Mouse (Mus musculus) bone marrow macrophage, adult 2 months (primary cell): ENCODE data around the gene Timm29. TPM values are rescaled to one million over a fixed set of nuclear protein-coding genes. Genes with fewer than 3 reads are reported as not detected.

Experiments
- H3K27ac ChIP-seq: 2 replicates; pipeline ENCODE4 v1.5.1; 2012; ENCODE audit warnings: low read depth, low read length; ENCODE audit not compliant: insufficient read depth
- H3K4me1 ChIP-seq: 2 replicates; pipeline ENCODE4 v1.6.1; 2012; ENCODE audit warnings: low read length; ENCODE audit not compliant: control insufficient read depth, insufficient read depth
- H3K4me3 ChIP-seq: 2 replicates; pipeline ENCODE4 v1.5.1; 2012; ENCODE audit warnings: mild to moderate bottlenecking, low read length, moderate library complexity; ENCODE audit not compliant: insufficient read depth
- CTCF ChIP-seq: IDR thresholded peaks from 2 replicates; pipeline ENCODE4 v1.5.1; 2012; ENCODE audit warnings: low read depth, mild to moderate bottlenecking, low read length, moderate library complexity
- POLR2A ChIP-seq: IDR thresholded peaks from 2 replicates; pipeline ENCODE4 v1.6.1; 2012; ENCODE audit warnings: mild to moderate bottlenecking, low read depth, low read length, borderline replicate concordance
- polyA plus RNA-seq: library from polyadenylated mRNA; stranded (reverse); fragments of >200 nt; gene quantifications from 2 replicates; pipeline ENCODE4 v1.2.4, GENCODE M21; 2012; ENCODE audit not compliant: missing spikeins, insufficient read depth, insufficient read length

Gene Timm29
- 15.5 and 16.4 TPM in 2 replicates for polyA plus RNA-seq

DNA sequence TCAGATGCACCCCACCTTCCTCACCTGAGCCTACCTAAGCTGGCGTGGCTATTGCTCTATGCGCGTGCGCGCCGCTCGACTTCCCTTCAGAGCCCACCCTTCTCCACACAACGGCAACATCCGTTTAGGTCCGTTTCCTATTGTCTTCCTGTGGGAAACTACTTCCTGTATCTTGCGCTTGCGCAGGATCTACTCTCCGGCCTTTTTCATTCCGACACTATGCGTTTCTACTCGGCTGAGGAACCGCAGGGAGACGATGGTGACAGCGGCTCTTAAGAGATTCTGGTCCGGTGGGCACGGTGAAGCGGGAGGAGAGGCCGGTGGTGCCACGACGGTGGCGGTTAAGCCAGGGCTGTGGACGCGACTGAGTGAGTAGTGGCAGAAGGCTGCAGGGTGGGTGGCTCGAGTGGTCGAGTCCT, at the start of gene Timm29, which contains the start of gene Yipf2:
Timm29 (plus strand) TSS at position 20 of the 419 bp plus-strand sequence.
Yipf2 (minus strand) TSS at position 126 of the 419 bp plus-strand sequence.
- peaks cover 12% of the 10 kb centered on the region; the same call in 1 of the 2 replicates for H3K4me1 ChIP-seq
- H3K4me3 ChIP-seq, result peak within 1 kb of the TSS; percentile 97
- TF ChIP-seq CTCF, result no peak
- peak; percentile 47; the same call in 1 of the 2 replicates for TF ChIP-seq POLR2A
- H3K27ac ChIP-seq, result peak within 1 kb of the TSS; percentile 77

DNA sequence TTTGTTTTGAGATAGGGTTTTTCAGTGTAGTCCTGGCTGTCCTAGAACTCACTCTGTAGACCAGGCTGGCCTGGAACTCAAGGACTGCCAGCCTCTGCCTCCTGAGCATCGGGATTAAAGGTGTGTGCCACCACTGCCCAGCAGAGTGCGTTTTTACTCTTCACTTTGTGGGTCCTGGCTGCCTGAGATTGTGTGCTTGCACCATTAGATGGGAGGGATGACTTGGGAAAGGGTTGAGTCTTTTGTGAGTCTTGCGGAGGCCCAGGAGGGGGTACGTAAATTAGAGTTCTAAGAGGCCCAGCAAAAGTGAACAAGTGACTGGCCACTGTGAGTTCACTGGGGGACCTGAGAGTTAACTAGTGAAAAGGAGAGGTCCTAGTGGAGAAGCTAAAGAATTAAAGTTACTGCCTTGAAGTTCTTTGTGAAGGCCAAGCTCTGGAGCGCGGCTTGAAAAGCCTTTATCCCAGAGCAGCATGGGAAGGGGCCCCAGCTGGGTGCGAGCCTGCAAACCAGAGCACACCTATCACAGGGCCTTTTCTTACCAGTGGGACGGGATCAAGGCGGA, 47.1 kb upstream of the Timm29 start:
- Histone ChIP-seq H3K4me1 (peaks cover 15% of the 10 kb centered on the region), H3K4me3 (peak overlapping the region; percentile 73), H3K27ac (no peak overlapping the region)
- TF ChIP-seq POLR2A, result no peak
- TF ChIP-seq CTCF, result no peak

DNA sequence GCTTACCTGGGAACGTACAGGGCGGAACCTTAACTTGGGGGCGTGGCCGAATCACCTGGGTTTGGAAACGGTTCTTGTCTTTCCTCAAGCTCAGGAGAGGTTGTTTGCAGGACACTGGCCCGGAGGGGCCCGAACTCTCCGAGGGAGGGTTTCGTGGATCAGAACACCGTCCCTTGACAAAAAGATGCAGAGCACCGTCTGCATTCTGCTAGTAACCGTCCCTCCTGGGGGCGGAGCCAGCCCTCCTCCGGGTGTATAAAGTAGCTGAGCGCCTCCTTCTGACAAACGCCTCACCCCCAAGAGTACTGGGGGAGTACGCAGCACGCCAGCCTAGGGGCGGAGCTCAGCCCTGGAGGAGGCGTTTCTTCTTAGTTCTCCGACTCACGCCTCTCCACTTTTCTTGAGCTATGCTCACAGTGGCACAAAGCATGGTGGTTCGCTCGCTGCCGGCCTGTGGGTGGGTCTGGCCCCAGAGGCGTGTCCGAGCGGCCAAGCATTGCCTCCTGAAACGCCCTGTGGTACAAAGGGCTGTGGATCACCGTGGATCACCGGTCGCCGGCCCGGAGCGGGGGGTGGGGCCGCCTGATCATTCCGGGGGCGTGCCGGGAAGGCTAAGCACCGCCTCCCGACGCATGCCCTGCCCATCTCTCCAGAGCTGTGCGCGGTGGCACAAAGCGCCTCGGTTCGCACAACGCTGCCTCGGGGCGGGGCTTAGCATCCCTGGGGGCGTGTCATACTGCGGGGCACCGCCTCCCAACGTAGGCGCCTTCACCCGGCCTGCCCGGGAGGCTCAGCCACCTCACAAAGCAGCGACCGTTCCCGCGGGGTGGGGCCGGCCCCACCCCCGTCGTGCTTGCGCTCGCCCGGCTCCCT, 46.4 kb upstream of the Timm29 start:
- peaks cover 16% of the 10 kb centered on the region for H3K4me1 ChIP-seq
- H3K4me3 ChIP-seq, result peak overlapping the region; percentile 73
- H3K27ac ChIP-seq, result peak overlapping the region; percentile 38; the same call in 1 of the 2 replicates
- TF ChIP-seq CTCF, result no peak
- TF ChIP-seq POLR2A, result no peak

DNA sequence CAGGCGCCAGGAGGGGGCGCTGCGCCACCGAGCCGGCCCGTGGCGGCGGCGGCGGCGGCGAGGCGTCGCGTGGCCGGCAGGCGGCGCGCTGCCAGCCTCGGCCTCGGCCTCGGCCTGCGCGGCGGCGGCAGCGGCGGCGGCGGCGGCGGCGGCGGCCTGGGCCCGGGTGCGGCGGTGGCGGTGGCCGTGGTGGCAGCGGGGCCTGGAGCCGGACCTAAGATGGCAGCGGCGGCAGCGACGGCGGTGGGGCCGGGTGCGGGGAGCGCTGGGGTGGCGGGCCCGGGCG, 45.8 kb upstream of the Timm29 start, which contains the start of gene Carm1:
Carm1 (plus strand) TSS at position 106 of the 286 bp plus-strand sequence.
- H3K4me1 ChIP-seq, result peaks cover 18% of the 10 kb centered on the region
- H3K4me3 ChIP-seq, result peak within 1 kb of the TSS; percentile 82
- TF ChIP-seq POLR2A, result no peak
- no peak for TF ChIP-seq CTCF
- peak within 1 kb of the TSS; percentile 77 for H3K27ac ChIP-seq

DNA sequence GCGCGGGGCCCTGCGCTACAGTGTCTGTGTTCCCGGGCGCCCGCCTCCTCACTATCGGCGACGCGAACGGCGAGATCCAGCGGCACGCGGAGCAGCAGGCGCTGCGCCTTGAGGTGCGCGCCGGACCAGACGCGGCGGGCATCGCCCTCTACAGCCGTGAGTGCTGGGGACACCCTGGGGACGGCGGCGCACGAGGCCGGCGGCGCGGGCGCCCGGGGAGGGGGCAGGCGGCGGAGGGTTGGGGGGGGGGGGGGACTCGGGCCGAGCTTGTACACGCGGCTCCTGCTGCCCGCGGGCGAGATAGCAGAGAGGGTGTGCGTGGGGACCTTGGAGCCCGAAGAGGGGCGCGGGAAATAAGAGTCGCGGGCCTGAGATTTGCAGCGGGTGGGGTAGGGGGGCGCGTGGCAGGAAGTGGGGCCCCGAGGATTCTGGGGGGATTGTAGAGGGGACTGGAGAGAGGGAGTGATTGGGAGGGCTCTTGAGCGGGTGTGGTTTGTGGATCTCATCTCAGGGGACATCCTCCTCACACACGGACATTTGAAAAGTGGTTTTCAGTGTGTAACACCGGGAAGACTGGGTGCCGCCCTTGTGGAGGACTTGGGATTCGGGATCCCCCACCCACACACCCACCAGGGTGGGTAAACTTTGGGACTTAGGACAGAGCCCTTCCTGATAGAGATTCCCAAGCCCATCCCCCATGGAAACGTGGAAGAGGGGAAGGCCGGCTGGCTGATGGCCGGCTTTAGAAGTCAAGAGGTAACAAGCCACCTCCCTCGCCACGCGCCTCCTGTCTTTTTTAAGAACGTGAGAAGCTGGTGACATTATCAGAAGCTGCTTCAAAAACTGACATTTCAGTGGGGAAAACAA, 45.2 kb upstream of the Timm29 start:
- Histone ChIP-seq H3K27ac (peak overlapping the region; percentile 77), H3K4me3 (peak overlapping the region; percentile 82)
- TF ChIP-seq POLR2A (no peak), CTCF (no peak)

DNA sequence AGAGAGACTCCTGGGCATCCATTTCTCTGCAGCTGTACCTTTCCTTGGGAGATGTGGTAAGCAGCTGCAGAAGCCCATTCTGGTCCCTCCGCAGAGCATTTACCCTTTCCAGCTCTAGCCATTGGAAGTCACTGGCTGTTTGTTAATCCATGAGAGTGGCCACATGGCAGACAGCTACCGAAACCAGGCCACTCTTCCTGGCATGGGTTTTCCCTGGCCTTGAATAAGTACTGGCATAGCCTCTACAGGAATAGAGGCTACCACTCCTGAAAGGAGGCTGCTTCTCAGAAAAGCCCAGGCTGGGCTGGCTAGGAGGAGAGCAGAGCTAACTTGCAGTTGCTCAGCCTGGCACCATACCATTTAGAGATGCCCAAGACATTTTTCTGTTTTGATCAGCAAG, 41.5 kb upstream of the Timm29 start:
- H3K4me1 ChIP-seq, result peaks cover 14% of the 10 kb centered on the region
- H3K4me3 ChIP-seq, result no peak overlapping the region
- TF ChIP-seq POLR2A (no peak), CTCF (no peak)
- no peak overlapping the region for H3K27ac ChIP-seq

More for the DNA sequence above, 45.2 kb upstream of the Timm29 start:
- peaks cover 18% of the 10 kb centered on the region for H3K4me1 ChIP-seq

DNA sequence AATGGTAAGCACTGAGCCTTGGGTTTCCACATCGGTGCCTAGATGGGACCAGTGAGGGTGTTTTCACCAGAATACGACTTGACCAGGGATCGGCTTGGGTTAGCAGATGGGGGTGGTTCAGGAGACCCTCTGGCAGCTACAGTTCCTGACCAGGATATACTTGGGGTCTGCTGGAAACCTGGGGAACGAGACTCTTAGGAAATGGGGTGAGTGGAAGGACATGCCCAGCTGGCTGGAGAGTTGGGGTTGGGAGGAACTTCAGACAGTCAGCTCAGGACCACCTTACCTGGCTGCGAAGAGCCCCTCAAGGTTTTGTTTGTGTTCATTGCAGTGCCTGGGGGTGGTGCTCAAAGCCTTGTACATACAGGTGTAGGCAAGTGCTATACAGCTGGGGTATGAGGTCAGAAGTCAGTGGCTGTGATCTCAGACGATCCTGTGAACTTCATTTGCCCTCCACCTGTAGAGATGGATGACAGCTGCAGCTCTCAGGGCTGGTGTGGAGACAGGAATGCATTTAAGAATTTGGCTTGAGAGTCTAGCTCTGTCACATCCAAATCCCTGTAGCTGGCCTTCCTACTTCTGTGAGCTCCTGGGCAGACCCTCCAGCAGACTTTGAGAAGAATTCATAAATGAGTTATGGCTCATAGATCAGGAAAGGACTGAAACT, 38.8 kb upstream of the Timm29 start:
- Histone ChIP-seq H3K4me3 (no peak overlapping the region), H3K27ac (no peak overlapping the region), H3K4me1 (peaks cover 10% of the 10 kb centered on the region)
- TF ChIP-seq POLR2A (no peak), CTCF (no peak)

DNA sequence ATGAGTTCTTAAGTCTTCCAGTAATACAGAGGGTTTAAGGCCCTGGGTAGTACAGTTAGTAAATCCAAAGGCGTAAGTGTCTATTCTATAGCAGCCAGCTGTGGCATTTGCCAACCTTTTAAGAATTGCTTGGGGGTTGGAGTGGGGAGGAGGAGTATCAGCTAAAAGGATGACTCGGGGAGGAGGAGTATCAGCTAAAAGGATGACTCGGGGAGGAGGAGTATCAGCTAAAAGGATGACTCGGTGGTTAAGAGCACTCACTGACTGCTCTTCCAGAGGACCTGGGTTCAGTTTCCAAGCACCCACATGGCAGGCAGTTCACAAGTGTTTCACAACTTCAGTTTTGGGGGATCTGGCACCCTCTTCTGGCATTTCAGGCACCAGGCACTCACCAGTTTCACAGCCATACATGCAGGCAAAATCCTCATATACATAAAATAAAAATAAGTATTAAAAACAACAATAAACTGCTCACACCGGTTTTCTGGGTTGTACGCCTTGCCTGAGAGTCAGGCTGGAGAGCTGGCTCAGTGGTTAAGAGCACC, 37.3 kb upstream of the Timm29 start:
- H3K4me1 ChIP-seq, result peaks cover 6% of the 10 kb centered on the region
- no peak overlapping the region for H3K27ac ChIP-seq
- no peak for TF ChIP-seq CTCF
- no peak for TF ChIP-seq POLR2A
- H3K4me3 ChIP-seq, result no peak overlapping the region

DNA sequence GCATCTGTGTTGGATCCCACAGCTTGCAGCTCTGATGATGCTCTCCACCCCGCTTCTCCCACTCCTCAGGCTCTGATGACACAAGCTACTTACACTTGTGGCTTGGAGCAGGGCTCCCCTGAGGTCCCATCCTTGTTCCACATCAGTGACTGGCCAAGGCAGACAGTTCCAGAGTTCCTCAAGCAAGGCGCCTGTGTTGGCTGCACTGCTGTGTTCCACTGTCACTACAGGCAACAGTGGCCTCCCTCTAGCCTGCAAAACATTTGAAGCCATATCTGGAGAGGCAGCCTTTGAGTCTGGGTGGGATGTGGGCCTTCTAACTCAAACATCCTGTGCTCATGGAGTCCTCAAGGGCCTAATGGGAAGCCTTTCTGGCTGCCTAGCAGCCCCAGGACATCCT, 35.5 kb upstream of the Timm29 start:
- no peaks in the 10 kb centered on the region; the same call in none of the 2 replicates for H3K4me1 ChIP-seq
- TF ChIP-seq POLR2A (no peak), CTCF (no peak)
- no peak overlapping the region for H3K27ac ChIP-seq
- H3K4me3 ChIP-seq, result no peak overlapping the region
